In the genomic region with DNA sequence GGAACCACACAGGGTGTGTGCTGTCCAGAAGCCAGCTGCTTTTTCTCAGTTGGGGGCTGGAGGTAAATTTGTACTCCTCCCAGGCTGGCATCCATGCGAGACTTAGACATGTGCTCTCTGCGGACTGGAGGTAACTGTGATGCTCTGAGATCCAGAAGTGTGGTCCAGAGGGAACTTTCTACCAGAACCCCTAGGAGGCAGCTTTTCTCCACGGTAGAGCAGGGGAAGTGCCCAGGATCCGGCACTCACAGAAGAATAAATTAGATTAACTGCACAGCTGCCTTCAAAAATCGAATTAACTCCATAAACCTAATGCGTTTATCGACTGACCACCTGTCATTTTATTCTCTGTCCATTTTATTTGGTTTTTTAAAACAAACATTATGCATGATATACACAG, we compare ENCODE assay signal across 13 mouse cellular contexts. TPM values are rescaled to one million over a fixed set of nuclear protein-coding genes. Genes with fewer than 3 reads are reported as not detected.
DNase-seq lines count a peak whose midpoint lies in the region; ATAC-seq and TF ChIP-seq lines count a peak whose summit lies in the region.
"Had no signal": no experiment of that assay in that cellular context is flagged by ENCODE, and none has a peak within 500 bp of the region (broad histone marks: within the 10 kb centered on the region; RNA-seq: fewer than 3 reads in every experiment).

No protein-coding gene starts in this region.

- no peak for ATAC-seq in forebrain, embryonic 14.5 days
- ATAC-seq in forebrain, embryonic 11.5 days (replicated peaks; ENCODE audit: low FRiP score) = no peak
- no peak for ATAC-seq in kidney, embryonic 16.5 days (ENCODE audit: low FRiP score, low TSS enrichment)
- no peak for ATAC-seq in midbrain, postnatal 0 days (ENCODE audit: low FRiP score)
- ATAC-seq in midbrain, embryonic 15.5 days (replicated peaks) = no peak
- no peak for ATAC-seq in forebrain, embryonic 12.5 days (ENCODE audit: low FRiP score)
- ATAC-seq: CD4-positive, CD25-positive, alpha-beta regulatory T cell, adult 4 months had no signal

- TF ChIP-seq POLR2A in kidney, adult 2 months (IDR thresholded peaks at IDR 0.05; ENCODE audit: low read depth, low read length) = no peak

- DNase-seq in forebrain, embryonic 14.5 days (ENCODE audit: low spot score) = peak; percentile 25
- DNase-seq in forebrain, embryonic 11.5 days (ENCODE audit: low spot score) = no peak
- no peak for DNase-seq in kidney, adult 2 months
- DNase-seq in midbrain, postnatal 0 days (ENCODE audit: low spot score) = peak; percentile 37
- DNase-seq in telencephalon, adult 2 months (ENCODE audit: low read depth, low spot score) = peak; percentile 24
- DNase-seq: cerebellum, adult 11-12 months; kidney, postnatal 25 days had no signal

- no peaks in the 10 kb centered on the region for H3K9me3 ChIP-seq in forebrain, embryonic 14.5 days (replicated peaks; ENCODE audit: control insufficient read depth, low read length)
- no peaks in the 10 kb centered on the region for H3K9me3 ChIP-seq in forebrain, embryonic 11.5 days (ENCODE audit: control insufficient read depth, low read length)
- H3K9me3 ChIP-seq in kidney, embryonic 16.5 days (ENCODE audit: low read length) = no peaks in the 10 kb centered on the region
- H3K9me3 ChIP-seq in midbrain, postnatal 0 days (ENCODE audit: low read length) = no peaks in the 10 kb centered on the region
- no peaks in the 10 kb centered on the region for H3K9me3 ChIP-seq in midbrain, embryonic 15.5 days
- no peaks in the 10 kb centered on the region for H3K9me3 ChIP-seq in forebrain, embryonic 12.5 days
- H3K9me3 ChIP-seq: limb, embryonic 12.5 days had no signal

- H3K36me3 ChIP-seq in forebrain, embryonic 14.5 days (ENCODE audit: control insufficient read depth, insufficient read depth, low read length) = no peaks in the 10 kb centered on the region
- H3K36me3 ChIP-seq in forebrain, embryonic 11.5 days (ENCODE audit: control insufficient read depth, insufficient read depth, low read length) = no peaks in the 10 kb centered on the region
- H3K36me3 ChIP-seq in kidney, adult 2 months (ENCODE audit: control insufficient read depth, insufficient read depth, low read length) = no peaks in the 10 kb centered on the region
- H3K36me3 ChIP-seq in kidney, embryonic 16.5 days (ENCODE audit: insufficient read depth, low read length) = no peaks in the 10 kb centered on the region
- H3K36me3 ChIP-seq in midbrain, postnatal 0 days (ENCODE audit: insufficient read depth, low read length) = no peaks in the 10 kb centered on the region
- no peaks in the 10 kb centered on the region for H3K36me3 ChIP-seq in midbrain, embryonic 15.5 days (replicated peaks)
- H3K36me3 ChIP-seq in forebrain, embryonic 12.5 days (replicated peaks) = no peaks in the 10 kb centered on the region
- H3K36me3 ChIP-seq: limb, embryonic 12.5 days had no signal

- H3K9ac ChIP-seq in forebrain, embryonic 14.5 days (ENCODE audit: low read length) = no peak overlapping the region
- no peak overlapping the region for H3K9ac ChIP-seq in forebrain, embryonic 11.5 days (ENCODE audit: low read length)
- H3K9ac ChIP-seq in kidney, embryonic 16.5 days (replicated peaks; ENCODE audit: low read length) = no peak overlapping the region
- H3K9ac ChIP-seq in midbrain, postnatal 0 days (replicated peaks; ENCODE audit: low read length, poor library complexity, severe bottlenecking) = no peak overlapping the region
- H3K9ac ChIP-seq in midbrain, embryonic 15.5 days = no peak overlapping the region
- H3K9ac ChIP-seq in forebrain, embryonic 12.5 days = no peak overlapping the region
- H3K9ac ChIP-seq: limb, embryonic 12.5 days had no signal

- WGBS in forebrain, embryonic 14.5 days = 66% methylated on average over 7 of the region's 7 CpGs
- 63% methylated on average over 7 of the region's 7 CpGs for WGBS in forebrain, embryonic 11.5 days
- WGBS in kidney, adult 2 months = 35% methylated on average over 7 of the region's 7 CpGs
- WGBS in kidney, embryonic 16.5 days = 49% methylated on average over 7 of the region's 7 CpGs
- WGBS in midbrain, postnatal 0 days = 46% methylated on average over 7 of the region's 7 CpGs
- WGBS in midbrain, embryonic 15.5 days = 54% methylated on average over 7 of the region's 7 CpGs
- WGBS in forebrain, embryonic 12.5 days = 69% methylated on average over 7 of the region's 7 CpGs

- no peaks in the 10 kb centered on the region for H3K4me1 ChIP-seq in forebrain, embryonic 14.5 days (ENCODE audit: control insufficient read depth, insufficient read depth, low read length)
- H3K4me1 ChIP-seq in forebrain, embryonic 11.5 days (replicated peaks; ENCODE audit: control insufficient read depth, insufficient read depth, low read length) = no peaks in the 10 kb centered on the region
- no peaks in the 10 kb centered on the region for H3K4me1 ChIP-seq in kidney, adult 2 months (ENCODE audit: control insufficient read depth, insufficient read depth, low read length)
- no peaks in the 10 kb centered on the region for H3K4me1 ChIP-seq in kidney, embryonic 16.5 days (ENCODE audit: insufficient read depth, low read length)
- no peaks in the 10 kb centered on the region for H3K4me1 ChIP-seq in midbrain, postnatal 0 days (ENCODE audit: insufficient read depth, low read length)
- no peaks in the 10 kb centered on the region for H3K4me1 ChIP-seq in midbrain, embryonic 15.5 days
- H3K4me1 ChIP-seq in forebrain, embryonic 12.5 days = no peaks in the 10 kb centered on the region
- H3K4me1 ChIP-seq: limb, embryonic 12.5 days had no signal

- no peak overlapping the region for H3K4me3 ChIP-seq in forebrain, embryonic 14.5 days (ENCODE audit: low read depth, low read length)
- no peak overlapping the region for H3K4me3 ChIP-seq in forebrain, embryonic 11.5 days (ENCODE audit: low read depth, low read length)
- H3K4me3 ChIP-seq in kidney, adult 2 months (ENCODE audit: insufficient read depth, low read depth, low read length) = no peak overlapping the region
- H3K4me3 ChIP-seq in kidney, embryonic 16.5 days (ENCODE audit: low read length) = no peak overlapping the region
- H3K4me3 ChIP-seq in midbrain, postnatal 0 days (ENCODE audit: low read depth, low read length) = no peak overlapping the region
- no peak overlapping the region for H3K4me3 ChIP-seq in midbrain, embryonic 15.5 days
- no peak overlapping the region for H3K4me3 ChIP-seq in forebrain, embryonic 12.5 days (replicated peaks)
- H3K4me3 ChIP-seq: erythroblast, embryonic 14.5 days; limb, embryonic 12.5 days had no signal

- no peaks in the 10 kb centered on the region for H3K27me3 ChIP-seq in forebrain, embryonic 14.5 days (replicated peaks; ENCODE audit: control insufficient read depth, insufficient read depth, low read length)
- no peaks in the 10 kb centered on the region for H3K27me3 ChIP-seq in forebrain, embryonic 11.5 days (ENCODE audit: control insufficient read depth, insufficient read depth, low read length)
- H3K27me3 ChIP-seq in kidney, adult 2 months (replicated peaks; ENCODE audit: control insufficient read depth, insufficient read depth, low read length) = no peaks in the 10 kb centered on the region
- no peaks in the 10 kb centered on the region for H3K27me3 ChIP-seq in kidney, embryonic 16.5 days (ENCODE audit: insufficient read depth, low read length)
- no peaks in the 10 kb centered on the region for H3K27me3 ChIP-seq in midbrain, postnatal 0 days (ENCODE audit: insufficient read depth, low read length)
- H3K27me3 ChIP-seq in midbrain, embryonic 15.5 days (replicated peaks) = no peaks in the 10 kb centered on the region
- H3K27me3 ChIP-seq in forebrain, embryonic 12.5 days = no peaks in the 10 kb centered on the region
- H3K27me3 ChIP-seq: limb, embryonic 12.5 days had no signal

- no peak overlapping the region for H3K27ac ChIP-seq in forebrain, embryonic 14.5 days (ENCODE audit: low read depth, low read length)
- no peak overlapping the region for H3K27ac ChIP-seq in forebrain, embryonic 11.5 days (ENCODE audit: low read depth, low read length)
- no peak overlapping the region for H3K27ac ChIP-seq in kidney, adult 2 months (ENCODE audit: insufficient read depth, low read depth, low read length)
- no peak overlapping the region for H3K27ac ChIP-seq in kidney, embryonic 16.5 days (ENCODE audit: low read length)
- H3K27ac ChIP-seq in midbrain, postnatal 0 days (ENCODE audit: low read depth, low read length) = no peak overlapping the region
- H3K27ac ChIP-seq in midbrain, embryonic 15.5 days = no peak overlapping the region
- no peak overlapping the region for H3K27ac ChIP-seq in forebrain, embryonic 12.5 days
- H3K27ac ChIP-seq: limb, embryonic 12.5 days had no signal

- no peak overlapping the region for H3K4me2 ChIP-seq in forebrain, embryonic 14.5 days (ENCODE audit: low read length)
- no peak overlapping the region for H3K4me2 ChIP-seq in forebrain, embryonic 11.5 days (ENCODE audit: low read depth, low read length, severe bottlenecking)
- H3K4me2 ChIP-seq in kidney, embryonic 16.5 days (replicated peaks; ENCODE audit: low read depth, low read length) = no peak overlapping the region
- no peak overlapping the region for H3K4me2 ChIP-seq in midbrain, postnatal 0 days (ENCODE audit: low read depth, low read length, poor library complexity, severe bottlenecking)
- H3K4me2 ChIP-seq in midbrain, embryonic 15.5 days = no peak overlapping the region
- no peak overlapping the region for H3K4me2 ChIP-seq in forebrain, embryonic 12.5 days
- H3K4me2 ChIP-seq: limb, embryonic 12.5 days had no signal

- peak; percentile 41 for TF ChIP-seq CTCF in kidney, adult 2 months (conservative IDR thresholded peaks at IDR 0.05; ENCODE audit: insufficient read depth, insufficient read length, low read depth, low read length)
- peak; percentile 62 for TF ChIP-seq CTCF in midbrain, postnatal 0 days (IDR thresholded peaks at IDR 0.05)

RNA-seq across cellular contexts. Expression of gene Ttll8, which starts 20.1 kb away (rescaled TPM):
- 0.17 TPM in 1 of 2 replicates, not detected in the other for polyA plus RNA-seq in forebrain, embryonic 14.5 days (2014; fragmentation: Nextera tagmentation; extraction: Ambion mirVana)
- 0.08 TPM in 1 of 2 replicates, not detected in the other for polyA plus RNA-seq in forebrain, embryonic 11.5 days (2014; fragmentation: Nextera tagmentation; extraction: Ambion mirVana)
- 0.03 TPM in 2 replicates for polyA plus RNA-seq in kidney, adult 2 months (2012; rRNA removed)
- polyA plus RNA-seq in kidney, embryonic 16.5 days (2015; fragmentation: Nextera tagmentation; extraction: Ambion mirVana) = not detected in 2 replicates
- total RNA-seq in midbrain, postnatal 0 days (2014; rRNA removed) = 3.3 TPM in 1 of 2 replicates, not detected in the other
- 0.26 and 0.35 TPM in 2 replicates for polyA plus RNA-seq in midbrain, postnatal 0 days (2015; fragmentation: Nextera tagmentation; extraction: Ambion mirVana)
- 0.17 TPM in 2 replicates for polyA plus RNA-seq in midbrain, embryonic 15.5 days (2015; fragmentation: Nextera tagmentation; extraction: Ambion mirVana)
- polyA plus RNA-seq in forebrain, embryonic 12.5 days (2016; fragmentation: Nextera tagmentation; extraction: Ambion mirVana) = 0.14 and 0.17 TPM in 2 replicates
- polyA plus RNA-seq: CD4-positive, CD25-positive, alpha-beta regulatory T cell, adult 4 months; erythroblast, embryonic 14.5 days; limb, embryonic 12.5 days had no signal

RNA-seq across cellular contexts. Expression of gene Mlc1, which starts 44.7 kb away (rescaled TPM):
- 20.5 and 22.9 TPM in 2 replicates for polyA plus RNA-seq in forebrain, embryonic 14.5 days (2014; fragmentation: Nextera tagmentation; extraction: Ambion mirVana)
- 12.5 TPM in 2 replicates for polyA plus RNA-seq in forebrain, embryonic 11.5 days (2014; fragmentation: Nextera tagmentation; extraction: Ambion mirVana)
- not detected in 2 replicates for polyA plus RNA-seq in kidney, adult 2 months (2012; rRNA removed)
- polyA plus RNA-seq in kidney, embryonic 16.5 days (2015; fragmentation: Nextera tagmentation; extraction: Ambion mirVana) = 0.06 TPM in 1 of 2 replicates, not detected in the other
- 46.6 and 60.0 TPM in 2 replicates for total RNA-seq in midbrain, postnatal 0 days (2014; rRNA removed)
- polyA plus RNA-seq in midbrain, postnatal 0 days (2015; fragmentation: Nextera tagmentation; extraction: Ambion mirVana) = 46.7 and 46.8 TPM in 2 replicates
- 14.8 and 15.5 TPM in 2 replicates for polyA plus RNA-seq in midbrain, embryonic 15.5 days (2015; fragmentation: Nextera tagmentation; extraction: Ambion mirVana)
- polyA plus RNA-seq in forebrain, embryonic 12.5 days (2016; fragmentation: Nextera tagmentation; extraction: Ambion mirVana) = 15.5 and 16.3 TPM in 2 replicates
- polyA plus RNA-seq: CD4-positive, CD25-positive, alpha-beta regulatory T cell, adult 4 months; erythroblast, embryonic 14.5 days; limb, embryonic 12.5 days had no signal

RNA-seq across cellular contexts. Expression of gene Mov10l1, which starts 48.6 kb away (rescaled TPM):
- polyA plus RNA-seq in forebrain, embryonic 14.5 days (2014; fragmentation: Nextera tagmentation; extraction: Ambion mirVana) = not detected in 2 replicates
- not detected in 2 replicates for polyA plus RNA-seq in forebrain, embryonic 11.5 days (2014; fragmentation: Nextera tagmentation; extraction: Ambion mirVana)
- polyA plus RNA-seq in kidney, adult 2 months (2012; rRNA removed) = 0.06 TPM in 1 of 2 replicates, not detected in the other
- 0.31 TPM in 1 of 2 replicates, not detected in the other for polyA plus RNA-seq in kidney, embryonic 16.5 days (2015; fragmentation: Nextera tagmentation; extraction: Ambion mirVana)
- 0.22 TPM in 1 of 2 replicates, not detected in the other for total RNA-seq in midbrain, postnatal 0 days (2014; rRNA removed)
- not detected in 2 replicates for polyA plus RNA-seq in midbrain, postnatal 0 days (2015; fragmentation: Nextera tagmentation; extraction: Ambion mirVana)
- polyA plus RNA-seq in midbrain, embryonic 15.5 days (2015; fragmentation: Nextera tagmentation; extraction: Ambion mirVana) = not detected in 2 replicates
- polyA plus RNA-seq in forebrain, embryonic 12.5 days (2016; fragmentation: Nextera tagmentation; extraction: Ambion mirVana) = not detected in 2 replicates
- polyA plus RNA-seq: CD4-positive, CD25-positive, alpha-beta regulatory T cell, adult 4 months; erythroblast, embryonic 14.5 days; limb, embryonic 12.5 days had no signal

Comparison
In these comparisons a context has a peak if more than half of its experiments do, and no peak if none do; other contexts are left out.
1. DNase-seq: peak in forebrain, embryonic 14.5 days (single experiment), midbrain, postnatal 0 days (single experiment) and telencephalon, adult 2 months (single experiment); none in forebrain, embryonic 11.5 days (single experiment) and kidney, adult 2 months (single experiment).
2. RNA of gene Mlc1, which starts 44.7 kb away (polyA plus RNA-seq): 46.7 to 46.8 TPM in midbrain, postnatal 0 days, 20.5 to 22.9 TPM in forebrain, embryonic 14.5 days, 15.5 to 16.3 TPM in forebrain, embryonic 12.5 days, 14.8 to 15.5 TPM in midbrain, embryonic 15.5 days and 12.5 TPM in forebrain, embryonic 11.5 days; not detected in kidney, adult 2 months and 0.06 TPM in kidney, embryonic 16.5 days; every median in the first group is over 10 times any median in the second.